ENCODE assay signal across 8 mouse cellular contexts in genomic region chr8:106854534-106855241, GRCm38 (mm10). TPM values are rescaled to one million over a fixed set of nuclear protein-coding genes. Genes with fewer than 3 reads are reported as not detected.
DNase-seq lines count a peak whose midpoint lies in the region; ATAC-seq and TF ChIP-seq lines count a peak whose summit lies in the region.
"Had no signal": no experiment of that assay in that cellular context is flagged by ENCODE, and none has a peak within 500 bp of the region (broad histone marks: within the 10 kb centered on the region; RNA-seq: fewer than 3 reads in every experiment).

No protein-coding gene starts in this region.

- no peak for ATAC-seq in intestine, postnatal 0 days
- ATAC-seq in intestine, embryonic 16.5 days = no peak
- peak; percentile 14; the same call in 1 of the 2 replicates for ATAC-seq in megakaryocyte progenitor cell, adult 5-6 weeks (replicated peaks; ENCODE audit: poor library complexity)
- ATAC-seq in forebrain, embryonic 14.5 days = no peak

- no peak overlapping the region for H3K27ac ChIP-seq in intestine, postnatal 0 days (ENCODE audit: low read depth, low read length)
- no peak overlapping the region for H3K27ac ChIP-seq in intestine, embryonic 16.5 days (ENCODE audit: low read length)
- no peak overlapping the region for H3K27ac ChIP-seq in forebrain, embryonic 14.5 days (ENCODE audit: low read depth, low read length)

- no peak overlapping the region for H3K4me3 ChIP-seq in intestine, postnatal 0 days (ENCODE audit: low read depth, low read length)
- H3K4me3 ChIP-seq in intestine, embryonic 16.5 days (ENCODE audit: low read length) = no peak overlapping the region
- H3K4me3 ChIP-seq in forebrain, embryonic 14.5 days (ENCODE audit: low read depth, low read length) = no peak overlapping the region

- H3K9ac ChIP-seq in intestine, postnatal 0 days (ENCODE audit: low read depth, low read length) = no peak overlapping the region
- H3K9ac ChIP-seq in intestine, embryonic 16.5 days (ENCODE audit: low read depth, low read length) = no peak overlapping the region
- H3K9ac ChIP-seq in forebrain, embryonic 14.5 days (ENCODE audit: low read length) = no peak overlapping the region

- no peaks in the 10 kb centered on the region for H3K9me3 ChIP-seq in intestine, postnatal 0 days (ENCODE audit: control insufficient read depth)
- H3K9me3 ChIP-seq in intestine, embryonic 16.5 days (ENCODE audit: control insufficient read depth, low read length) = no peaks in the 10 kb centered on the region
- H3K9me3 ChIP-seq in forebrain, embryonic 14.5 days (replicated peaks; ENCODE audit: control insufficient read depth, low read length) = no peaks in the 10 kb centered on the region

- no peaks in the 10 kb centered on the region for H3K4me1 ChIP-seq in intestine, postnatal 0 days (replicated peaks; ENCODE audit: control insufficient read depth, insufficient read depth, low read length)
- H3K4me1 ChIP-seq in intestine, embryonic 16.5 days (ENCODE audit: control insufficient read depth, insufficient read depth, low read length) = no peaks in the 10 kb centered on the region
- no peaks in the 10 kb centered on the region for H3K4me1 ChIP-seq in forebrain, embryonic 14.5 days (ENCODE audit: control insufficient read depth, insufficient read depth, low read length)

- DNase-seq in brain, adult 2 months (ENCODE audit: low read depth, low spot score) = peak; percentile 31
- DNase-seq in kidney, adult 18-20 months = peak; percentile 17
- DNase-seq in cerebellum, postnatal 25 days = no peak
- no peak for DNase-seq in forebrain, embryonic 14.5 days (ENCODE audit: low spot score)
- DNase-seq: thymus, postnatal 25 days had no signal

- 50% methylated on average over 8 of the region's 8 CpGs for WGBS in intestine, postnatal 0 days
- WGBS in intestine, embryonic 16.5 days = 43% methylated on average over 8 of the region's 8 CpGs
- WGBS in forebrain, embryonic 14.5 days = 57% methylated on average over 8 of the region's 8 CpGs

- H3K36me3 ChIP-seq in intestine, postnatal 0 days (ENCODE audit: control insufficient read depth, insufficient read depth) = no peaks in the 10 kb centered on the region
- no peaks in the 10 kb centered on the region for H3K36me3 ChIP-seq in intestine, embryonic 16.5 days (ENCODE audit: control insufficient read depth, insufficient read depth, low read length)
- H3K36me3 ChIP-seq in forebrain, embryonic 14.5 days (ENCODE audit: control insufficient read depth, insufficient read depth, low read length) = no peaks in the 10 kb centered on the region

- no peak overlapping the region for H3K4me2 ChIP-seq in intestine, postnatal 0 days (replicated peaks; ENCODE audit: low read depth)
- no peak overlapping the region for H3K4me2 ChIP-seq in intestine, embryonic 16.5 days (ENCODE audit: low read depth, low read length)
- H3K4me2 ChIP-seq in forebrain, embryonic 14.5 days (ENCODE audit: low read length) = no peak overlapping the region

- H3K27me3 ChIP-seq in intestine, postnatal 0 days (replicated peaks; ENCODE audit: control insufficient read depth, insufficient read depth, low read length) = no peaks in the 10 kb centered on the region
- H3K27me3 ChIP-seq in intestine, embryonic 16.5 days (replicated peaks; ENCODE audit: control insufficient read depth, insufficient read depth, low read length) = no peaks in the 10 kb centered on the region
- H3K27me3 ChIP-seq in forebrain, embryonic 14.5 days (replicated peaks; ENCODE audit: control insufficient read depth, insufficient read depth, low read length) = no peaks in the 10 kb centered on the region

- TF ChIP-seq CTCF in intestine, postnatal 0 days (IDR thresholded peaks at IDR 0.05; ENCODE audit: low read depth) = peak; percentile 23; the same call in 1 of the 2 replicates

RNA-seq across cellular contexts. Expression of gene Has3, which starts 15.4 kb away (rescaled TPM):
- 0.07 and 0.14 TPM in 2 replicates for polyA plus RNA-seq in intestine, postnatal 0 days (2015; fragmentation: Nextera tagmentation; extraction: Ambion mirVana)
- polyA plus RNA-seq in intestine, embryonic 16.5 days (2015; fragmentation: Nextera tagmentation; extraction: Ambion mirVana) = 0.09 and 0.28 TPM in 2 replicates
- not detected in 2 replicates for total RNA-seq in megakaryocyte progenitor cell, adult 5-6 weeks (2015)
- total RNA-seq in megakaryocyte progenitor cell, adult 5-6 weeks (2017) = 0.37 and 0.54 TPM in 2 replicates
- polyA plus RNA-seq in forebrain, embryonic 14.5 days (2014; fragmentation: Nextera tagmentation; extraction: Ambion mirVana) = 1.4 and 1.8 TPM in 2 replicates

RNA-seq across cellular contexts. Expression of gene Utp4, which starts 38.7 kb away (rescaled TPM):
- 22.8 and 25.1 TPM in 2 replicates for polyA plus RNA-seq in intestine, postnatal 0 days (2015; fragmentation: Nextera tagmentation; extraction: Ambion mirVana)
- polyA plus RNA-seq in intestine, embryonic 16.5 days (2015; fragmentation: Nextera tagmentation; extraction: Ambion mirVana) = 56.6 and 66.6 TPM in 2 replicates
- total RNA-seq in megakaryocyte progenitor cell, adult 5-6 weeks (2015) = 66.8 and 76.6 TPM in 2 replicates
- total RNA-seq in megakaryocyte progenitor cell, adult 5-6 weeks (2017) = 47.4 and 53.2 TPM in 2 replicates
- polyA plus RNA-seq in forebrain, embryonic 14.5 days (2014; fragmentation: Nextera tagmentation; extraction: Ambion mirVana) = 52.7 and 55.2 TPM in 2 replicates

Comparison
In these comparisons a context has a peak if more than half of its experiments do, and no peak if none do; other contexts are left out.
1. DNase-seq: peak in brain, adult 2 months (single experiment) and kidney, adult 18-20 months (single experiment); none in cerebellum, postnatal 25 days (0 of 2) and forebrain, embryonic 14.5 days (single experiment).